Mouse (Mus musculus): ENCODE results near the gene 4933412E24Rik.

The 4933412E24Rik gene

GRCm38 (mm10) chr15:60016513-60016912 is at the start of gene 4933412E24Rik:
TSS of gene 4933412E24Rik (minus strand) at chr15:60016613.
- no peak for DNase-seq (ENCODE audit: low read depth, low spot score)

- no peak for DNase-seq (ENCODE audit: low read depth, low spot score)
These were observed 14.3 kb upstream of the 4933412E24Rik start for GRCm38 (mm10) chr15:60030728-60031127.

GRCm38 (mm10) chr15:60021256-60021655 is 4.8 kb upstream of the 4933412E24Rik start:
- DNase-seq (ENCODE audit: low read depth, low spot score): no peak

- DNase-seq (ENCODE audit: low read depth, low spot score): no peak
These were observed 6.2 kb downstream of the 4933412E24Rik start for GRCm38 (mm10) chr15:60010199-60010598.

GRCm38 (mm10) chr15:60009610-60010009 is 6.8 kb downstream of the 4933412E24Rik start:
- no peak for DNase-seq (ENCODE audit: low read depth, low spot score)

GRCm38 (mm10) chr15:59983777-59984176 is 32.6 kb downstream of the 4933412E24Rik start:
- no peak for DNase-seq (ENCODE audit: low read depth, low spot score)

GRCm38 (mm10) chr15:59975310-59975709 is 41.1 kb downstream of the 4933412E24Rik start:
- DNase-seq (ENCODE audit: low read depth, low spot score): peak; percentile 19

- DNase-seq (ENCODE audit: low read depth, low spot score): peak; percentile 54
These were observed 41.8 kb downstream of the 4933412E24Rik start for GRCm38 (mm10) chr15:59974584-59974983.

GRCm38 (mm10) chr15:59973651-59974519 is 42.5 kb downstream of the 4933412E24Rik start:
- DNase-seq (ENCODE audit: low read depth, low spot score): no peak

Data from forelimb bud, embryonic 11.5 days (tissue).